Mouse (Mus musculus) erythroblast, embryonic 14.5 days (primary cell): Measurements from ENCODE around the gene Cdc123. TPM values are rescaled to one million over a fixed set of nuclear protein-coding genes. Genes with fewer than 3 reads are reported as not detected.

Experiments used
- H3K27me3 ChIP-seq: 2 replicates; pipeline ENCODE4 v1.6.1; 2012; ENCODE audit warnings: inconsistent platforms; ENCODE audit not compliant: control insufficient read depth
- H3K36me3 ChIP-seq: 2 replicates; pipeline ENCODE4 v1.6.1; 2012; ENCODE audit warnings: mild to moderate bottlenecking, inconsistent platforms; ENCODE audit not compliant: control insufficient read depth
- H3K4me1 ChIP-seq: 2 replicates; pipeline ENCODE4 v1.6.1; 2012; ENCODE audit warnings: inconsistent platforms; ENCODE audit not compliant: control insufficient read depth
- H3K4me3 ChIP-seq: replicated peaks from 2 replicates; pipeline ENCODE3; 2012; ENCODE audit warnings: moderate library complexity, mild to moderate bottlenecking, inconsistent platforms
- H3K9me3 ChIP-seq: 2 replicates; pipeline ENCODE4 v1.6.1; 2012; ENCODE audit warnings: low read length, inconsistent platforms, mixed read lengths; ENCODE audit not compliant: control insufficient read depth
- GATA1 ChIP-seq: IDR thresholded peaks from 2 replicates; pipeline ENCODE4 v1.6.1; 2012; ENCODE audit warnings: low read length, inconsistent platforms, mixed read lengths
- TAL1 ChIP-seq: IDR thresholded peaks from 3 replicates; pipeline ENCODE4 v1.6.1; 2012; ENCODE audit warnings: low read length, inconsistent platforms, mixed read lengths
- polyA plus RNA-seq: library from polyadenylated mRNA; stranded (reverse); fragments of >175 nt; gene quantifications from 2 replicates; pipeline ENCODE4 v1.2.3, GENCODE M21; 2012

The Cdc123 gene
- polyA plus RNA-seq, 1 experiment = 22.6 TPM

- TF ChIP-seq TAL1 (no peak), GATA1 (no peak)
- Histone ChIP-seq H3K4me3 (no peak overlapping the region), H3K4me1 (no peaks in the 10 kb centered on the region), H3K36me3 (no peaks in the 10 kb centered on the region), H3K9me3 (no peaks in the 10 kb centered on the region), H3K27me3 (no peaks in the 10 kb centered on the region)
Observed at GRCm38 (mm10) chr2:5750872-5751271, 94.1 kb downstream of the Cdc123 start.

- H3K4me1 ChIP-seq = no peaks in the 10 kb centered on the region
- no peaks in the 10 kb centered on the region for H3K9me3 ChIP-seq
- no peak overlapping the region for H3K4me3 ChIP-seq
- H3K36me3 ChIP-seq = no peaks in the 10 kb centered on the region
- no peaks in the 10 kb centered on the region for H3K27me3 ChIP-seq
- TF ChIP-seq TAL1 (no peak), GATA1 (no peak)
Observed at GRCm38 (mm10) chr2:5749210-5749609, 95.8 kb downstream of the Cdc123 start.

GRCm38 (mm10) chr2:5747545-5748043 lies 97.4 kb downstream of the Cdc123 start:
- TF ChIP-seq GATA1 = no peak
- TF ChIP-seq TAL1 = no peak

GRCm38 (mm10) chr2:5746529-5746928 lies 98.4 kb downstream of the Cdc123 start:
- Histone ChIP-seq H3K27me3 (no peaks in the 10 kb centered on the region), H3K36me3 (no peaks in the 10 kb centered on the region), H3K9me3 (no peaks in the 10 kb centered on the region), H3K4me1 (no peaks in the 10 kb centered on the region), H3K4me3 (no peak overlapping the region)
- TF ChIP-seq GATA1 (no peak), TAL1 (no peak)

More at GRCm38 (mm10) chr2:5747545-5748043, 97.4 kb downstream of the Cdc123 start:
- Histone ChIP-seq H3K9me3 (no peaks in the 10 kb centered on the region), H3K27me3 (no peaks in the 10 kb centered on the region), H3K4me1 (no peaks in the 10 kb centered on the region), H3K36me3 (no peaks in the 10 kb centered on the region), H3K4me3 (no peak overlapping the region)

Other genes with a start within 250 kb of the Cdc123 start
- 0.02 TPM in 1 of 2 replicates, not detected in the other for gene Camk1d, start 130.6 kb downstream of the Cdc123 start, polyA plus RNA-seq
- 0.63 and 1.5 TPM in 2 replicates for gene Nudt5, start 145 bp downstream of the Cdc123 start, polyA plus RNA-seq
- not detected in 2 replicates for gene Gm13199, start 17.8 kb upstream of the Cdc123 start, polyA plus RNA-seq
- 0.04 and 0.07 TPM in 2 replicates for gene Sec61a2, start 50.3 kb upstream of the Cdc123 start, polyA plus RNA-seq
- gene Dhtkd1, start 97.6 kb upstream of the Cdc123 start, polyA plus RNA-seq = not detected in 2 replicates
- gene Upf2, start 106.3 kb upstream of the Cdc123 start, polyA plus RNA-seq = 0.49 and 0.56 TPM in 2 replicates